Mouse (Mus musculus) CH12.LX (cell line): Measurements from ENCODE around the gene Tnni1. TPM values are rescaled to one million over a fixed set of nuclear protein-coding genes. Genes with fewer than 3 reads are reported as not detected.

Experiments
- DNase-seq: peaks from one replicate; pipeline ENCODE4 v3.0.0-alpha.2; 2013; ENCODE audit errors: extremely low read depth
- H3K27ac ChIP-seq: 2 replicates; pipeline ENCODE4 v1.5.1; 2012; ENCODE audit warnings: low read depth, mild to moderate bottlenecking, control low read depth, moderate library complexity; ENCODE audit not compliant: insufficient read depth
- H3K27me3 ChIP-seq: replicated peaks from 2 replicates; pipeline ENCODE3; 2012; ENCODE audit warnings: inconsistent platforms
- H3K36me3 ChIP-seq, 2 experiments: replicated peaks in 1 of 2; 2 replicates each; pipeline versions ENCODE3 to v1.6.1; 2012; ENCODE audit warnings: inconsistent platforms in 1 of 2, low read length in 1 of 2, mild to moderate bottlenecking in 1 of 2, mixed read lengths in 1 of 2, moderate library complexity in 1 of 2; ENCODE audit not compliant: control insufficient read depth in 1 of 2, insufficient read depth in 1 of 2
- H3K4me1 ChIP-seq, 2 experiments: 2 replicates each; pipeline ENCODE4 v1.6.1; 2012; ENCODE audit warnings: inconsistent platforms in 1 of 2, moderate library complexity in 1 of 2; ENCODE audit not compliant: insufficient read depth in 2 of 2, control insufficient read depth in 1 of 2
- H3K4me2 ChIP-seq: 2 replicates; pipeline ENCODE4 v1.6.1; 2012; ENCODE audit warnings: low read depth, mild to moderate bottlenecking, control low read depth; ENCODE audit not compliant: poor library complexity, insufficient read depth, severe bottlenecking
- H3K4me3 ChIP-seq, 3 experiments: fragments of 150-350 bp in 1 of 3; sonication (generic) in 1 of 3; replicated peaks in 1 of 3; 2 replicates each; pipeline versions ENCODE3 to v1.5.1; 2011 to 2012; ENCODE audit warnings: low read depth in 2 of 3, low read length in 2 of 3, mild to moderate bottlenecking in 2 of 3, moderate library complexity in 2 of 3, control low read depth in 1 of 3, improper control_type of control experiment in 1 of 3, inconsistent platforms in 1 of 3, mixed read lengths in 1 of 3; ENCODE audit not compliant: poor library complexity in 1 of 3
- H3K79me2 ChIP-seq: replicated peaks from 2 replicates; pipeline ENCODE4 v1.6.1; 2012; ENCODE audit warnings: mild to moderate bottlenecking, moderate library complexity; ENCODE audit not compliant: control insufficient read depth, poor library complexity, insufficient read depth, severe bottlenecking; ENCODE audit errors: extremely low read depth
- H3K9ac ChIP-seq: 2 replicates; pipeline ENCODE4 v1.6.1; 2012; ENCODE audit warnings: low read depth, mild to moderate bottlenecking, control low read depth, moderate library complexity; ENCODE audit not compliant: insufficient read depth
- H3K9me3 ChIP-seq: replicated peaks from 2 replicates; pipeline ENCODE3; 2012; ENCODE audit warnings: low read length, inconsistent platforms, mixed read lengths
- CHD1 ChIP-seq: IDR thresholded peaks from 2 replicates; pipeline ENCODE4 v1.6.1; 2012; ENCODE audit warnings: low read depth, low read length, improper control_type of control experiment, inconsistent platforms
- CHD2 ChIP-seq: IDR thresholded peaks from 2 replicates; pipeline ENCODE4 v1.6.1; 2011; ENCODE audit warnings: low read length, improper control_type of control experiment
- CTCF ChIP-seq, 2 experiments: IDR thresholded peaks in 1 of 2; conservative IDR thresholded peaks in 1 of 2; 2 replicates each; pipeline ENCODE4 v1.5.1; 2011 to 2012; ENCODE audit warnings: low read depth in 2 of 2, low read length in 2 of 2, improper control_type of control experiment in 1 of 2, inconsistent platforms in 1 of 2, mild to moderate bottlenecking in 1 of 2, moderate library complexity in 1 of 2
- EP300 ChIP-seq: IDR thresholded peaks from 2 replicates; pipeline ENCODE4 v1.6.1; 2011; ENCODE audit warnings: low read length, improper control_type of control experiment
- ETS1 ChIP-seq: conservative IDR thresholded peaks from 2 replicates; pipeline ENCODE4 v1.6.1; 2012; ENCODE audit warnings: low read depth, mild to moderate bottlenecking, inconsistent platforms, low read length, improper control_type of control experiment, moderate library complexity
- IRF4 ChIP-seq: IDR thresholded peaks from 2 replicates; pipeline ENCODE4 v1.6.1; 2014; ENCODE audit warnings: low read depth, mild to moderate bottlenecking, inconsistent platforms, low read length, improper control_type of control experiment
- JUN ChIP-seq: IDR thresholded peaks from 2 replicates; pipeline ENCODE4 v1.6.1; 2011; ENCODE audit warnings: low read depth, mild to moderate bottlenecking, low read length, improper control_type of control experiment, moderate library complexity; ENCODE audit not compliant: insufficient read depth
- JUND ChIP-seq: conservative IDR thresholded peaks from 2 replicates; pipeline ENCODE4 v1.6.1; 2011; ENCODE audit warnings: low read depth, low read length, improper control_type of control experiment
- MAX ChIP-seq: IDR thresholded peaks from 2 replicates; pipeline ENCODE4 v1.6.1; 2011; ENCODE audit warnings: low read length, improper control_type of control experiment
- MXI1 ChIP-seq: IDR thresholded peaks from 2 replicates; pipeline ENCODE4 v1.6.1; 2011; ENCODE audit warnings: mild to moderate bottlenecking, low read depth, low read length, improper control_type of control experiment
- NRF1 ChIP-seq: IDR thresholded peaks from 2 replicates; pipeline ENCODE4 v1.6.1; 2014; ENCODE audit warnings: low read depth, mild to moderate bottlenecking, inconsistent platforms, low read length, improper control_type of control experiment, moderate library complexity
- POLR2A ChIP-seq: IDR thresholded peaks from 2 replicates; pipeline ENCODE4 v1.6.1; 2011; ENCODE audit warnings: low read depth, mild to moderate bottlenecking, improper control_type of control experiment, low read length
- RCOR1 ChIP-seq: conservative IDR thresholded peaks from 2 replicates; pipeline ENCODE4 v1.6.1; 2012; ENCODE audit warnings: low read depth, mild to moderate bottlenecking, inconsistent platforms, low read length, improper control_type of control experiment
- SIN3A ChIP-seq: IDR thresholded peaks from 2 replicates; pipeline ENCODE4 v1.6.1; 2012; ENCODE audit warnings: low read length, improper control_type of control experiment, inconsistent platforms
- SMC3 ChIP-seq: IDR thresholded peaks from 2 replicates; pipeline ENCODE4 v1.6.1; 2011; ENCODE audit warnings: low read depth, low read length, improper control_type of control experiment
- TCF12 ChIP-seq: IDR thresholded peaks from 2 replicates; pipeline ENCODE4 v1.6.1; 2014; ENCODE audit warnings: low read depth, mild to moderate bottlenecking, inconsistent platforms, low read length, improper control_type of control experiment
- UBTF ChIP-seq: IDR thresholded peaks from 2 replicates; pipeline ENCODE4 v1.6.1; 2012; ENCODE audit warnings: low read depth, mild to moderate bottlenecking, inconsistent platforms, low read length, improper control_type of control experiment, moderate library complexity
- USF1 ChIP-seq: IDR thresholded peaks from 2 replicates; pipeline ENCODE4 v1.6.1; 2014; ENCODE audit warnings: low read depth, mild to moderate bottlenecking, inconsistent platforms, low read length, improper control_type of control experiment
- USF2 ChIP-seq: conservative IDR thresholded peaks from 2 replicates; pipeline ENCODE4 v1.6.1; 2011; ENCODE audit warnings: low read depth, low read length, improper control_type of control experiment
- ZKSCAN1 ChIP-seq: IDR thresholded peaks from 2 replicates; pipeline ENCODE4 v1.6.1; 2012; ENCODE audit warnings: low read depth, inconsistent platforms, low read length, improper control_type of control experiment, borderline replicate concordance
- ZMIZ1 ChIP-seq: IDR thresholded peaks from 2 replicates; pipeline ENCODE4 v1.6.1; 2012; ENCODE audit warnings: low read depth, mild to moderate bottlenecking, inconsistent platforms, low read length, improper control_type of control experiment
- dilution Hi-C: fragments of 300-500 bp; cut with MboI; formaldehyde crosslinking; loops from 2 replicates; pipeline ENCODE4 v1.14.3; 2020; ENCODE audit warnings: low sequenced_read_pairs; ENCODE audit not compliant: extremely low pct_unique_long_range_greater_than_20kb, extremely low pct_ligation_motif_present
- in situ Hi-C: fragments of 300-500 bp; cut with MboI; formaldehyde crosslinking; loops from 3 replicates; pipeline ENCODE4 v1.14.3; 2019; ENCODE audit warnings: low sequenced_read_pairs, low pct_ligation_motif_present, low pct_unique_long_range_greater_than_20kb, mixed read lengths
- polyA plus RNA-seq: library from polyadenylated mRNA; unstranded; fragments of >175 nt; gene quantifications from 2 replicates; pipeline ENCODE4 v1.2.1, GENCODE M21; 2012; ENCODE audit warnings: low read depth; ENCODE audit not compliant: insufficient read length
- total RNA-seq, 2 experiments: library from RNA; depleted of rRNA; stranded (reverse); fragments of 300-350 nt in 1 of 2; fragments of >200 nt in 1 of 2; gene quantifications; 2 replicates each; pipeline ENCODE4 v1.2.3; 2012 to 2014

Tnni1 gene
- total and polyA plus RNA-seq, 3 experiments, result 1.6 to 6.9 (median 4.2) TPM

GRCm38 (mm10) chr1:135813071-135813470 lies 33.8 kb downstream of the Tnni1 start:
- no peaks in the 10 kb centered on the region for H3K36me3 ChIP-seq
- peaks cover 13 to 53% of the 10 kb centered on the region in 2 experiments for H3K4me1 ChIP-seq
- no peak for TF ChIP-seq CHD2
- no peak for TF ChIP-seq CTCF (conservative IDR thresholded peaks at IDR 0.05 in 1 of 2, IDR thresholded peaks at IDR 0.05 in 1 of 2; ENCODE audit: low read depth in 2 of 2, low read length in 2 of 2)
- TF ChIP-seq ZKSCAN1, result no peak
- no peak for TF ChIP-seq JUN
- no peak for TF ChIP-seq USF1
- no peak for TF ChIP-seq JUND
- no peak for TF ChIP-seq MXI1
- TF ChIP-seq IRF4, result no peak
- TF ChIP-seq RCOR1, result no peak
- TF ChIP-seq EP300, result no peak
- TF ChIP-seq CHD1, result no peak
- no peak for TF ChIP-seq POLR2A
- TF ChIP-seq NRF1, result no peak
- no peak for TF ChIP-seq SIN3A
- TF ChIP-seq USF2, result no peak
- TF ChIP-seq ETS1, result no peak
- TF ChIP-seq ZMIZ1, result no peak
- TF ChIP-seq MAX, result no peak
- H3K27ac ChIP-seq, result no peak overlapping the region
- no peak overlapping the region for H3K4me3 ChIP-seq
- no peaks in the 10 kb centered on the region for H3K9me3 ChIP-seq
- dilution Hi-C loops, result no loop called here
- no peaks in the 10 kb centered on the region for H3K79me2 ChIP-seq
- DNase-seq, result no peak
- no peak overlapping the region for H3K9ac ChIP-seq
- peaks cover 5% of the 10 kb centered on the region for H3K27me3 ChIP-seq
- no peak overlapping the region for H3K4me2 ChIP-seq
- in situ Hi-C loops, result no loop called here

GRCm38 (mm10) chr1:135813687-135814395 lies 34.6 kb downstream of the Tnni1 start:
- H3K9ac ChIP-seq, result no peak overlapping the region
- dilution Hi-C loops (no loop called here), in situ Hi-C loops (no loop called here)
- no peak overlapping the region for H3K4me2 ChIP-seq
- no peak overlapping the region for H3K27ac ChIP-seq
- H3K4me3 ChIP-seq, result no peak overlapping the region
- peak; percentile 41 for DNase-seq
- H3K36me3 ChIP-seq, result no peaks in the 10 kb centered on the region
- peaks cover 5% of the 10 kb centered on the region for H3K27me3 ChIP-seq
- TF ChIP-seq ETS1 (peak; percentile 43), CTCF (conservative IDR thresholded peaks at IDR 0.05 in 1 of 2, IDR thresholded peaks at IDR 0.05 in 1 of 2; ENCODE audit: low read depth in 2 of 2, low read length in 2 of 2) (no peak), UBTF (no peak), TCF12 (peak; percentile 12; the same call in 1 of the 2 replicates), SMC3 (no peak)
- peaks cover 7% of the 10 kb centered on the region for H3K9me3 ChIP-seq
- peaks cover 13 to 53% of the 10 kb centered on the region in 2 experiments for H3K4me1 ChIP-seq
- H3K79me2 ChIP-seq, result no peaks in the 10 kb centered on the region
